Mouse (Mus musculus) embryonic facial prominence, embryonic 12.5 days (tissue): Measurements from ENCODE around the gene Hnf1b. TPM values are rescaled to one million over a fixed set of nuclear protein-coding genes. Genes with fewer than 3 reads are reported as not detected.

Source experiments
- ATAC-seq: fragments of 200-750 bp; cut with Nextera tagmentation; 2 replicates; pipeline ENCODE4 v1.8.0; 2017; ENCODE audit not compliant: insufficient number of reproducible peaks, insufficient read depth, low FRiP score, low TSS enrichment
- H3K27ac ChIP-seq: fragments of 300-500 bp; sonication (generic); 2 replicates; pipeline ENCODE4 v1.5.1; 2016; ENCODE audit warnings: mild to moderate bottlenecking
- H3K27me3 ChIP-seq: fragments of 300-500 bp; sonication (generic); 2 replicates; pipeline ENCODE4 v1.6.1; 2016; ENCODE audit warnings: mild to moderate bottlenecking, moderate library complexity
- H3K36me3 ChIP-seq: fragments of 300-500 bp; sonication (generic); 2 replicates; pipeline ENCODE4 v1.6.1; 2016; ENCODE audit warnings: mild to moderate bottlenecking
- H3K4me1 ChIP-seq: fragments of 300-500 bp; sonication (generic); 2 replicates; pipeline ENCODE4 v1.6.1; 2016
- H3K4me2 ChIP-seq: fragments of 300-500 bp; sonication (generic); replicated peaks from 2 replicates; pipeline ENCODE4 v1.6.1; 2016; ENCODE audit warnings: mild to moderate bottlenecking, moderate library complexity
- H3K4me3 ChIP-seq: fragments of 300-500 bp; sonication (generic); 2 replicates; pipeline ENCODE4 v1.5.1; 2016; ENCODE audit warnings: mild to moderate bottlenecking
- H3K9ac ChIP-seq: fragments of 300-500 bp; sonication (generic); 2 replicates; pipeline ENCODE4 v1.6.1; 2016; ENCODE audit warnings: mild to moderate bottlenecking, moderate library complexity
- H3K9me3 ChIP-seq: fragments of 300-500 bp; sonication (generic); 2 replicates; pipeline ENCODE4 v1.6.1; 2016; ENCODE audit warnings: mild to moderate bottlenecking, moderate library complexity
- WGBS: fragments of 180-500 bp; shearing (Covaris S2); methylation state at CpG from one replicate; pipeline ENCODE4 v1.1.7; 2016; 5-methylcytosine and 5-hydroxymethylcytosine counted together
- polyA plus RNA-seq: library from polyadenylated mRNA; unstranded; fragments of >200 nt; fragmentation: Nextera tagmentation; extraction: Ambion mirVana; gene quantifications from 2 replicates; pipeline ENCODE4 v1.2.1, GENCODE M21; 2016

The Hnf1b gene
- polyA plus RNA-seq, 1 experiment from 2014 or later = not detected

- ATAC-seq = no peak
- no peaks in the 10 kb centered on the region for H3K36me3 ChIP-seq
- 5% methylated on average over 2 of the region's 2 CpGs for WGBS
- peaks cover 18% of the 10 kb centered on the region for H3K4me1 ChIP-seq
- peaks cover 66% of the 10 kb centered on the region for H3K27me3 ChIP-seq
- H3K4me2 ChIP-seq = no peak overlapping the region
- no peaks in the 10 kb centered on the region for H3K9me3 ChIP-seq
- no peak overlapping the region for H3K4me3 ChIP-seq
- no peak overlapping the region for H3K27ac ChIP-seq
- no peak overlapping the region for H3K9ac ChIP-seq
Observed at GRCm38 (mm10) chr11:83854707-83855106, 4.8 kb downstream of the Hnf1b start.

GRCm38 (mm10) chr11:83857256-83857655, 7.4 kb downstream of the Hnf1b start:
- no peak overlapping the region for H3K4me2 ChIP-seq
- no peak for ATAC-seq
- no peak overlapping the region for H3K9ac ChIP-seq
- H3K27me3 ChIP-seq = peaks cover 42% of the 10 kb centered on the region
- no peaks in the 10 kb centered on the region for H3K9me3 ChIP-seq
- no peaks in the 10 kb centered on the region for H3K36me3 ChIP-seq
- H3K4me1 ChIP-seq = peaks cover 10% of the 10 kb centered on the region; the same call in 1 of the 2 replicates
- no peak overlapping the region for H3K27ac ChIP-seq
- WGBS = 58% methylated on average over 1 of the region's 1 CpGs
- no peak overlapping the region for H3K4me3 ChIP-seq

GRCm38 (mm10) chr11:83865286-83865685, 15.4 kb downstream of the Hnf1b start:
- H3K27ac ChIP-seq = no peak overlapping the region
- H3K9ac ChIP-seq = no peak overlapping the region
- H3K4me2 ChIP-seq = no peak overlapping the region
- no peaks in the 10 kb centered on the region for H3K9me3 ChIP-seq
- no peaks in the 10 kb centered on the region for H3K27me3 ChIP-seq
- no peak for ATAC-seq
- 37% methylated on average over 9 of the region's 9 CpGs for WGBS
- H3K4me3 ChIP-seq = no peak overlapping the region
- H3K36me3 ChIP-seq = no peaks in the 10 kb centered on the region
- no peaks in the 10 kb centered on the region for H3K4me1 ChIP-seq

GRCm38 (mm10) chr11:83867571-83867970, 17.7 kb downstream of the Hnf1b start:
- Histone ChIP-seq H3K27me3 (no peaks in the 10 kb centered on the region), H3K27ac (no peak overlapping the region), H3K4me3 (no peak overlapping the region), H3K36me3 (no peaks in the 10 kb centered on the region), H3K4me2 (no peak overlapping the region), H3K9ac (no peak overlapping the region; the same call in 1 of the 2 replicates), H3K4me1 (no peaks in the 10 kb centered on the region), H3K9me3 (no peaks in the 10 kb centered on the region)
- no peak for ATAC-seq
- WGBS = 33% methylated on average over 3 of the region's 3 CpGs

- no peak for ATAC-seq
- Histone ChIP-seq H3K27me3 (no peaks in the 10 kb centered on the region), H3K9me3 (no peaks in the 10 kb centered on the region), H3K9ac (no peak overlapping the region), H3K4me3 (no peak overlapping the region), H3K4me1 (no peaks in the 10 kb centered on the region), H3K4me2 (no peak overlapping the region), H3K36me3 (no peaks in the 10 kb centered on the region), H3K27ac (no peak overlapping the region)
- 23% methylated on average over 1 of the region's 1 CpGs for WGBS
Observed at GRCm38 (mm10) chr11:83869147-83869546, 19.3 kb downstream of the Hnf1b start.

- H3K9me3 ChIP-seq = no peaks in the 10 kb centered on the region
- H3K4me3 ChIP-seq = no peak overlapping the region
- H3K27me3 ChIP-seq = no peaks in the 10 kb centered on the region
- no peak overlapping the region for H3K9ac ChIP-seq
- no peaks in the 10 kb centered on the region for H3K4me1 ChIP-seq
- no peak overlapping the region for H3K4me2 ChIP-seq
- WGBS = 51% methylated on average over 3 of the region's 3 CpGs
- no peaks in the 10 kb centered on the region for H3K36me3 ChIP-seq
- H3K27ac ChIP-seq = no peak overlapping the region
- ATAC-seq = no peak
Observed at GRCm38 (mm10) chr11:83869686-83870085, 19.8 kb downstream of the Hnf1b start.

GRCm38 (mm10) chr11:83871780-83872554, 22.1 kb downstream of the Hnf1b start:
- Histone ChIP-seq H3K4me1 (no peaks in the 10 kb centered on the region), H3K9me3 (no peaks in the 10 kb centered on the region), H3K27me3 (no peaks in the 10 kb centered on the region), H3K27ac (no peak overlapping the region), H3K36me3 (no peaks in the 10 kb centered on the region), H3K4me2 (no peak overlapping the region), H3K9ac (no peak overlapping the region), H3K4me3 (no peak overlapping the region)
- 75% methylated on average over 9 of the region's 9 CpGs for whole genome bisulfite sequencing
- ATAC-seq = no peak

- no peak overlapping the region for H3K4me2 ChIP-seq
- H3K36me3 ChIP-seq = no peaks in the 10 kb centered on the region
- H3K4me1 ChIP-seq = no peaks in the 10 kb centered on the region
- ATAC-seq = no peak
- no peak overlapping the region for H3K9ac ChIP-seq
- H3K4me3 ChIP-seq = no peak overlapping the region
- WGBS = 87% methylated on average over 9 of the region's 9 CpGs
- no peak overlapping the region for H3K27ac ChIP-seq
- H3K27me3 ChIP-seq = no peaks in the 10 kb centered on the region
- no peaks in the 10 kb centered on the region for H3K9me3 ChIP-seq
Observed at GRCm38 (mm10) chr11:83873509-83873908, 23.6 kb downstream of the Hnf1b start.

GRCm38 (mm10) chr11:83876630-83877029, 26.8 kb downstream of the Hnf1b start:
- no peak for ATAC-seq
- 85% methylated on average over 7 of the region's 7 CpGs for WGBS
- Histone ChIP-seq H3K27ac (no peak overlapping the region), H3K27me3 (no peaks in the 10 kb centered on the region), H3K4me1 (no peaks in the 10 kb centered on the region), H3K4me2 (no peak overlapping the region), H3K36me3 (no peaks in the 10 kb centered on the region), H3K9me3 (no peaks in the 10 kb centered on the region), H3K9ac (no peak overlapping the region), H3K4me3 (no peak overlapping the region)

GRCm38 (mm10) chr11:83877765-83878164, 27.9 kb downstream of the Hnf1b start:
- no peak for ATAC-seq
- 77% methylated on average over 8 of the region's 8 CpGs for WGBS
- no peaks in the 10 kb centered on the region for H3K36me3 ChIP-seq

GRCm38 (mm10) chr11:83878417-83878952, 28.6 kb downstream of the Hnf1b start:
- Histone ChIP-seq H3K4me1 (no peaks in the 10 kb centered on the region), H3K36me3 (no peaks in the 10 kb centered on the region), H3K4me3 (no peak overlapping the region), H3K27ac (no peak overlapping the region), H3K27me3 (no peaks in the 10 kb centered on the region), H3K9ac (no peak overlapping the region), H3K9me3 (no peaks in the 10 kb centered on the region), H3K4me2 (no peak overlapping the region)
- WGBS = 76% methylated on average over 4 of the region's 4 CpGs
- no peak for ATAC-seq

More at GRCm38 (mm10) chr11:83877765-83878164, 27.9 kb downstream of the Hnf1b start:
- Histone ChIP-seq H3K9ac (no peak overlapping the region), H3K4me3 (no peak overlapping the region), H3K27me3 (no peaks in the 10 kb centered on the region), H3K27ac (no peak overlapping the region), H3K4me2 (no peak overlapping the region), H3K4me1 (no peaks in the 10 kb centered on the region), H3K9me3 (no peaks in the 10 kb centered on the region)

- ATAC-seq = no peak
- Histone ChIP-seq H3K4me1 (no peaks in the 10 kb centered on the region), H3K27me3 (no peaks in the 10 kb centered on the region), H3K4me3 (no peak overlapping the region), H3K9me3 (no peaks in the 10 kb centered on the region), H3K9ac (no peak overlapping the region), H3K27ac (no peak overlapping the region), H3K4me2 (no peak overlapping the region), H3K36me3 (no peaks in the 10 kb centered on the region)
- WGBS = 80% methylated on average over 3 of the region's 3 CpGs
Observed at GRCm38 (mm10) chr11:83879130-83879529, 29.3 kb downstream of the Hnf1b start.
